Mouse (Mus musculus) kidney, embryonic 16.5 days (tissue): ENCODE measurements around the gene Tnr. TPM values are rescaled to one million over a fixed set of nuclear protein-coding genes. Genes with fewer than 3 reads are reported as not detected.
"Not testable (repeated sequence)": the region's sequence is repeated elsewhere in the genome, so short reads cannot be mapped to it uniquely, and the experiment has no call there.

ENCODE experiments used
- ATAC-seq: fragments of 200-750 bp; cut with Nextera tagmentation; 2 replicates; pipeline ENCODE4 v1.8.0; 2017; ENCODE audit warnings: moderate TSS enrichment; ENCODE audit not compliant: low FRiP score, low TSS enrichment
- H3K27ac ChIP-seq: fragments of 300-500 bp; sonication (generic); 2 replicates; pipeline ENCODE4 v1.5.1; 2014; ENCODE audit warnings: low read length
- H3K27me3 ChIP-seq: fragments of 300-500 bp; sonication (generic); 2 replicates; pipeline ENCODE4 v1.6.1; 2014; ENCODE audit warnings: low read length, control low read depth, mixed read lengths; ENCODE audit not compliant: insufficient read depth
- H3K36me3 ChIP-seq: fragments of 300-500 bp; sonication (generic); 2 replicates; pipeline ENCODE4 v1.6.1; 2014; ENCODE audit warnings: low read length, control low read depth, mixed read lengths; ENCODE audit not compliant: insufficient read depth
- H3K4me1 ChIP-seq: fragments of 300-500 bp; sonication (generic); 2 replicates; pipeline ENCODE4 v1.6.1; 2014; ENCODE audit warnings: low read length, control low read depth, mixed read lengths; ENCODE audit not compliant: insufficient read depth
- H3K4me2 ChIP-seq: fragments of 300-500 bp; sonication (generic); replicated peaks from 2 replicates; pipeline ENCODE4 v1.6.1; 2014; ENCODE audit warnings: low read depth, low read length
- H3K4me3 ChIP-seq: fragments of 300-500 bp; sonication (generic); 2 replicates; pipeline ENCODE4 v1.5.1; 2014; ENCODE audit warnings: mild to moderate bottlenecking, low read length
- H3K9ac ChIP-seq: fragments of 300-500 bp; sonication (generic); replicated peaks from 2 replicates; pipeline ENCODE4 v1.6.1; 2014; ENCODE audit warnings: low read length
- H3K9me3 ChIP-seq: fragments of 300-500 bp; sonication (generic); 2 replicates; pipeline ENCODE4 v1.6.1; 2016; ENCODE audit warnings: low read length, control low read depth
- WGBS: fragments of 180-500 bp; shearing (Covaris S2); extraction: QIAGEN DNeasy Blood & Tissue Kit; methylation state at CpG from one replicate; pipeline ENCODE4 v1.1.7; 2014; 5-methylcytosine and 5-hydroxymethylcytosine counted together
- polyA plus RNA-seq: library from polyadenylated mRNA; unstranded; fragments of >200 nt; fragmentation: Nextera tagmentation; extraction: Ambion mirVana; gene quantifications from 2 replicates; pipeline ENCODE4 v1.2.1, GENCODE M21; 2015

Tnr gene
- polyA plus RNA-seq, 1 experiment from 2014 or later = not detected

- 0 out of 2 replicates have a peak, but pooled peaks cover 2% of the 10 kb centered on the region for H3K4me1 ChIP-seq
- no peaks in the 10 kb centered on the region for H3K27me3 ChIP-seq
- H3K36me3 ChIP-seq = no peaks in the 10 kb centered on the region
- H3K4me2 ChIP-seq = no peak overlapping the region
- ATAC-seq = no peak
- no peak overlapping the region for H3K9ac ChIP-seq
- 79% methylated on average over 4 of the region's 4 CpGs for WGBS
- no peak overlapping the region for H3K4me3 ChIP-seq
- H3K27ac ChIP-seq = no peak overlapping the region
- H3K9me3 ChIP-seq = no peaks in the 10 kb centered on the region
Observed at GRCm38 (mm10) chr1:159924105-159924504, 400.5 kb downstream of the Tnr start.

GRCm38 (mm10) chr1:159924684-159925083, 401.1 kb downstream of the Tnr start:
- Histone ChIP-seq H3K36me3 (no peaks in the 10 kb centered on the region), H3K9ac (no peak overlapping the region), H3K4me2 (no peak overlapping the region), H3K9me3 (no peaks in the 10 kb centered on the region), H3K4me1 (0 out of 2 replicates have a peak, but pooled peaks cover 2% of the 10 kb centered on the region), H3K4me3 (no peak overlapping the region), H3K27me3 (no peaks in the 10 kb centered on the region), H3K27ac (no peak overlapping the region)
- 75% methylated on average over 5 of the region's 5 CpGs for WGBS
- ATAC-seq = no peak

GRCm38 (mm10) chr1:159928681-159929335, 405.2 kb downstream of the Tnr start:
- Histone ChIP-seq H3K4me3 (no peak overlapping the region), H3K9me3 (no peaks in the 10 kb centered on the region), H3K4me1 (0 out of 2 replicates have a peak, but pooled peaks cover 2% of the 10 kb centered on the region), H3K27me3 (no peaks in the 10 kb centered on the region), H3K36me3 (no peaks in the 10 kb centered on the region), H3K27ac (no peak overlapping the region), H3K9ac (no peak overlapping the region), H3K4me2 (no peak overlapping the region)
- ATAC-seq = no peak
- WGBS = 66% methylated on average over 9 of the region's 9 CpGs

- no peak overlapping the region for H3K9ac ChIP-seq
- no peak overlapping the region for H3K27ac ChIP-seq
- no peak for ATAC-seq
Observed at GRCm38 (mm10) chr1:159932092-159932491, 408.5 kb downstream of the Tnr start.

GRCm38 (mm10) chr1:159932598-159932997, 409.0 kb downstream of the Tnr start:
- Histone ChIP-seq H3K36me3 (no peaks in the 10 kb centered on the region), H3K4me1 (0 out of 2 replicates have a peak, but pooled peaks cover 2% of the 10 kb centered on the region), H3K27me3 (no peaks in the 10 kb centered on the region), H3K9ac (no peak overlapping the region), H3K4me2 (no peak overlapping the region), H3K9me3 (no peaks in the 10 kb centered on the region), H3K27ac (no peak overlapping the region), H3K4me3 (no peak overlapping the region)
- WGBS = 41% methylated on average over 2 of the region's 2 CpGs
- ATAC-seq = no peak

More at GRCm38 (mm10) chr1:159932092-159932491, 408.5 kb downstream of the Tnr start:
- H3K27me3 ChIP-seq = no peaks in the 10 kb centered on the region
- H3K36me3 ChIP-seq = no peaks in the 10 kb centered on the region
- no peak overlapping the region for H3K4me2 ChIP-seq
- no peaks in the 10 kb centered on the region for H3K9me3 ChIP-seq
- 0 out of 2 replicates have a peak, but pooled peaks cover 2% of the 10 kb centered on the region for H3K4me1 ChIP-seq
- no peak overlapping the region for H3K4me3 ChIP-seq

GRCm38 (mm10) chr1:159938449-159938848, 414.9 kb downstream of the Tnr start:
- Histone ChIP-seq H3K4me1 (no peaks in the 10 kb centered on the region), H3K9me3 (no peaks in the 10 kb centered on the region), H3K27me3 (no peaks in the 10 kb centered on the region), H3K4me3 (no peak overlapping the region), H3K36me3 (no peaks in the 10 kb centered on the region), H3K4me2 (no peak overlapping the region), H3K9ac (no peak overlapping the region), H3K27ac (no peak overlapping the region)
- no peak for ATAC-seq
- WGBS = 77% methylated on average over 2 of the region's 2 CpGs

GRCm38 (mm10) chr1:159939335-159939734, 415.8 kb downstream of the Tnr start:
- Histone ChIP-seq H3K27me3 (no peaks in the 10 kb centered on the region), H3K9me3 (no peaks in the 10 kb centered on the region), H3K9ac (no peak overlapping the region), H3K4me2 (no peak overlapping the region), H3K36me3 (no peaks in the 10 kb centered on the region), H3K27ac (no peak overlapping the region), H3K4me1 (no peaks in the 10 kb centered on the region), H3K4me3 (no peak overlapping the region)
- WGBS = 50% methylated on average over 3 of the region's 3 CpGs
- no peak for ATAC-seq

- Histone ChIP-seq H3K4me3 (no peak overlapping the region), H3K36me3 (no peaks in the 10 kb centered on the region), H3K4me1 (no peaks in the 10 kb centered on the region), H3K27ac (no peak overlapping the region), H3K27me3 (no peaks in the 10 kb centered on the region), H3K4me2 (no peak overlapping the region), H3K9me3 (no peaks in the 10 kb centered on the region), H3K9ac (no peak overlapping the region)
- no peak for ATAC-seq
- WGBS = 44% methylated on average over 1 of the region's 1 CpGs
Observed at GRCm38 (mm10) chr1:159953526-159953925, 430.0 kb downstream of the Tnr start.

GRCm38 (mm10) chr1:159963351-159963750, 439.8 kb downstream of the Tnr start:
- no peak overlapping the region for H3K9ac ChIP-seq
- H3K4me2 ChIP-seq = no peak overlapping the region
- 55% methylated on average over 4 of the region's 4 CpGs for WGBS
- no peaks in the 10 kb centered on the region for H3K36me3 ChIP-seq
- no peak overlapping the region for H3K4me3 ChIP-seq
- ATAC-seq = no peak
- H3K27ac ChIP-seq = no peak overlapping the region
- H3K27me3 ChIP-seq = no peaks in the 10 kb centered on the region
- H3K4me1 ChIP-seq = no peaks in the 10 kb centered on the region
- no peaks in the 10 kb centered on the region for H3K9me3 ChIP-seq

- H3K9me3 ChIP-seq, H3K4me3 ChIP-seq, H3K4me1 ChIP-seq, H3K36me3 ChIP-seq, H3K27ac ChIP-seq, ATAC-seq, H3K9ac ChIP-seq, H3K27me3 ChIP-seq, H3K4me2 ChIP-seq: not testable (repeated sequence)
Observed at GRCm38 (mm10) chr1:159966286-159966685, 442.7 kb downstream of the Tnr start.
